Mouse (Mus musculus): Measurements from ENCODE around the gene Zbtb4. TPM values are rescaled to one million over a fixed set of nuclear protein-coding genes. Genes with fewer than 3 reads are reported as not detected.
A peak's percentile ranks its signal among the peaks of the same experiment; 100 is the strongest.

Zbtb4 gene
- polyA plus RNA-seq, 1 experiment from 2014 or later: 1.7 TPM

DNA sequence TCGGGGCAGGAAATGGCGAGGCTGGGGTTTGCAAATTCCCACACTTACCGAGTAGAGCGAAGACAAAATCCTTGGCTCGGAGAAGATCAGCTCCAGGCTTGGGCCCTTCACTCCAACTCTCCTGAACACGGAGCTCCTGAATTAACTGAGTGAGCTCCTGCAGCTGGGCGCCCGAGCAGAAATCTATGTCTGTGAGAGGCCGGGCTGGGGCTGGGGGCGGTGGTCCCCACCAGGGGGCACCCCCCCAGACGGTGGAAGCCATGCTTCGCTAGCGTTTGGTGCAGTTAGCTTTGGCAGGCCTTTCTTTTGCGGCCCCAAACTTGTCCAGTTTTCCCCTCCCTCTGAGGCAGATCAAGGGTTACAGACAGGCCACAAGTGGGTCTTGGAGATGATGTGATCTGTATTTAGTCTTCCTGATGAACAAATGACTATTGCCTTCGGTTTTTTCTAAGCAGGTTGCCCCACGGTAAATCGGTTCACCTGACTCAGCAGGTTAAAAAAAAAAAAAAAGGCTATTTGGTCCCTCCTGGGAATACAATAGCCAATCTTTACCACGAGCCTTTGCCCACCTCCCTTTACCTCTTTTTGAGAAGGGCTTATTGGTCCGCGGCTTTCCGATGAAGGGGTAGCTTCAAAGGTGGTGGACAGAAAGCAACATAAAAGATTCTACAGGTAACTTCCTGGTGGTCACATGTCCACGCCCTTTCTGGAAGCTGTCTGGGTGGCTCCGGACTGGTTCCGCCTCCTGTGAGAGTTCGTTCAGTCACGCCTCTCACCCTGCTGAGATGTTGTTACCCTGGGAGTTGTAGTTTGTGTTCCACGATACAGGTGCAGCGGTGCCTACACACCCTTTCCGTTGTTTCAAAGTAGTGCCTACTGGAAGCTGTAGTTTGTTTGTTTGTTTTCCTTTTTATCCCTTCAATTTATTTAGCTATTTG, 39.5 kb downstream of the Zbtb4 start, which contains the start of gene Tmem102:
Gene Tmem102 (minus strand): TSS at position 653 of the 938 bp plus-strand sequence.
- Histone ChIP-seq H3K9me3 (ENCODE audit: control insufficient read depth, low read length) (no peaks in the 10 kb centered on the region), H3K27ac (ENCODE audit: low read depth, low read length) (no peak within 1 kb of the TSS), H3K4me2 (replicated peaks; ENCODE audit: low read depth, low read length) (peak within 1 kb of the TSS; percentile 22), H3K27me3 (ENCODE audit: control insufficient read depth, insufficient read depth, low read length) (peaks cover 51% of the 10 kb centered on the region), H3K4me3 (ENCODE audit: low read depth, low read length) (0 out of 2 replicates have a peak within 1 kb of the TSS, but pooled peaks have one; percentile 11), H3K4me1 (replicated peaks; ENCODE audit: control insufficient read depth, insufficient read depth, low read length) (peaks cover 13% of the 10 kb centered on the region), H3K9ac (ENCODE audit: low read depth, low read length) (no peak within 1 kb of the TSS), H3K36me3 (ENCODE audit: control insufficient read depth, insufficient read depth, low read length) (no peaks in the 10 kb centered on the region)
- DNase-seq (ENCODE audit: low spot score) (peak; percentile 22), ATAC-seq (ENCODE audit: low FRiP score) (no peak)
- WGBS: 5% methylated on average over 29 of the region's 29 CpGs

DNA sequence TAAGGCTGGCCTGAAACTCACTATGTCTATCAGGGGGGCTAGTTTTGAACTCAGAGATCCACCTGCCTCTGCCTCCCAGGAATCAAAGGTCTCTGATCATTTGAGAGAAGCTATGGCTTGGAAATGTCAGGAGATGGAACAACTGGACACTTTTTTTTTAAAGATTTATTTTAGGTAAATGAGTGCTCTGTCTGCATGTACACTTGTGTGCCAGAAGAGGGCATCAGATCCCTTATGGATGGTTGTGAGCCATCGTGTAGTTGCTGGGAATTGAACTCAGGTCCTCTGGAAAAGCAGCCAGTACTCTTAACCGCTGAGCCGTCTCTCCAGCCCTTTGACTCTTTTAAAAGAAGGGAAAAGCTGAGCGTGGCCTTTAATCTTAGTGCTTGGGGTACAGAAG, 40.7 kb downstream of the Zbtb4 start:
- no peak overlapping the region for H3K27ac ChIP-seq (ENCODE audit: low read depth, low read length)
- H3K4me2 ChIP-seq (replicated peaks; ENCODE audit: low read depth, low read length): no peak overlapping the region
- H3K9ac ChIP-seq (ENCODE audit: low read depth, low read length): no peak overlapping the region
- no peaks in the 10 kb centered on the region for H3K9me3 ChIP-seq (ENCODE audit: control insufficient read depth, low read length)
- peaks cover 11% of the 10 kb centered on the region for H3K4me1 ChIP-seq (replicated peaks; ENCODE audit: control insufficient read depth, insufficient read depth, low read length)
- 83% methylated on average over 4 of the region's 4 CpGs for WGBS
- H3K4me3 ChIP-seq (ENCODE audit: low read depth, low read length): no peak overlapping the region
- H3K36me3 ChIP-seq (ENCODE audit: control insufficient read depth, insufficient read depth, low read length): no peaks in the 10 kb centered on the region
- no peak for DNase-seq (ENCODE audit: low spot score)
- no peak for ATAC-seq (ENCODE audit: low FRiP score)
- peaks cover 48% of the 10 kb centered on the region for H3K27me3 ChIP-seq (ENCODE audit: control insufficient read depth, insufficient read depth, low read length)

DNA sequence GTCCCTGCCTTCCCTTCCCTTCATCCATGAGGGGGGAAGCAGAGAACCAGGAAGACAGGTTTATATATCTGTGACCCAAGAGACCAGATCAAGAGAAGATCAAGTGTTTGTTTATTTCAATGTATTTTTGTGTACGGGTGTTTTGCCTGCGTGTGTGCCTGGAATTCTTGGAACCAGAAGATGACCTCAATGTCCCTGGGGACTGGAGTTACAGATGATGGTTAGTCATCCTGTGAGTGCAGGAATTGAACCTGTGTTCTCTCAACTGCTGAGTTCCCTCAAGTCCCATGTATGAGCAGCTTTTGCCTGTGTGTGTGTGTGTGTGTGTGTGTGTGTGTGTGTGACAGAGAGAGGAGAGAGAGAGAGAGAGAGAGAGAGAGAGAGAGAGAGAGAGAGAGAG, 41.9 kb downstream of the Zbtb4 start:
- Histone ChIP-seq H3K36me3 (ENCODE audit: control insufficient read depth, insufficient read depth, low read length) (no peaks in the 10 kb centered on the region), H3K4me3 (ENCODE audit: low read depth, low read length) (no peak overlapping the region), H3K4me1 (replicated peaks; ENCODE audit: control insufficient read depth, insufficient read depth, low read length) (peaks cover 9% of the 10 kb centered on the region), H3K4me2 (replicated peaks; ENCODE audit: low read depth, low read length) (no peak overlapping the region), H3K9ac (ENCODE audit: low read depth, low read length) (no peak overlapping the region), H3K27me3 (ENCODE audit: control insufficient read depth, insufficient read depth, low read length) (peaks cover 36% of the 10 kb centered on the region), H3K27ac (ENCODE audit: low read depth, low read length) (no peak overlapping the region), H3K9me3 (ENCODE audit: control insufficient read depth, low read length) (no peaks in the 10 kb centered on the region)
- ATAC-seq (ENCODE audit: low FRiP score) (no peak), DNase-seq (ENCODE audit: low spot score) (no peak)
- 81% methylated on average over 2 of the region's 2 CpGs for WGBS

DNA sequence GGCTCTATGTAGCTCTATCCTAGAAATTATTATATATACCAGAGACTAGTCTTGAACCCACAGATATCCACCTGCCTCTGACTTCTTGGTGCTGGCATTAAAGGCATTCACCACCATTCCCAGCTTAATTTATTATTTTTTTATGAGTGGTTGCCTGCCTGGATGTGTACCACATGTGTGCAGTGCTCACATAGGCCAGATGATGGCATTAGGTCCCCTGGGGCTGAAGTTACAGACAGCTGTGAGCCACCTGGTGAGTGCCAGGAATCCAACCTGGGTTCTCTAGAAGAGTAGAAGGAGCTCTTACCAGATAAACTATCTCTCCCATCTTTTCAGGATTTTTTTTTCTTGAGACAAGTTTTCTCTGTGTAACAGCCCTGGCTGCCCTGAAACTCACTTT, 44.6 kb downstream of the Zbtb4 start:
- Histone ChIP-seq H3K27me3 (ENCODE audit: control insufficient read depth, insufficient read depth, low read length) (peaks cover 11% of the 10 kb centered on the region), H3K27ac (ENCODE audit: low read depth, low read length) (no peak overlapping the region), H3K9ac (ENCODE audit: low read depth, low read length) (no peak overlapping the region), H3K36me3 (ENCODE audit: control insufficient read depth, insufficient read depth, low read length) (no peaks in the 10 kb centered on the region), H3K9me3 (ENCODE audit: control insufficient read depth, low read length) (no peaks in the 10 kb centered on the region), H3K4me2 (replicated peaks; ENCODE audit: low read depth, low read length) (no peak overlapping the region), H3K4me1 (replicated peaks; ENCODE audit: control insufficient read depth, insufficient read depth, low read length) (no peaks in the 10 kb centered on the region), H3K4me3 (ENCODE audit: low read depth, low read length) (no peak overlapping the region)
- DNase-seq (ENCODE audit: low spot score): no peak
- ATAC-seq (ENCODE audit: low FRiP score): no peak

DNA sequence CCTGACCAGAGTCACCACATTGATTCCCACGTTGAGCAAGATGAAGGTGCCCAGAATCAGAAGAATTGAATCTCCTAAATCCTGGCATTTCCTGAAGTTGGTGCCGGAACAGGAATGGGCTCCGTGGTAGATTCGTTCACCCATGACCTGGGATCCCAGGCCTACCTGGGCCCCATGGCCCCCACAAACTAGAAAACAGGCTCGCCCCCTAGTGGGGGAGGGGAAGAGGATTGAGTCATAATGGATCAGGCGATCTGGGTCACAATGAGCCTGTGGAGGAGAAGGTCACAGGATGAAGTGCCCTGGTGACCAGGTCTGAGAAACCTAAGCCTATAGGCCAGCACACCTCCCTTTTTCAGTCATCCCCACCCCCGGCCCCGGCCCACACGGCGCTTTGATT, 49.4 kb downstream of the Zbtb4 start, which contains the start of gene Gm39566:
Gene Gm39566 (minus strand): TSS at position 144 of the 400 bp plus-strand sequence.
- Histone ChIP-seq H3K4me1 (replicated peaks; ENCODE audit: control insufficient read depth, insufficient read depth, low read length) (no peaks in the 10 kb centered on the region), H3K4me2 (replicated peaks; ENCODE audit: low read depth, low read length) (no peak within 1 kb of the TSS), H3K27me3 (ENCODE audit: control insufficient read depth, insufficient read depth, low read length) (no peaks in the 10 kb centered on the region), H3K4me3 (ENCODE audit: low read depth, low read length) (no peak within 1 kb of the TSS), H3K9me3 (ENCODE audit: control insufficient read depth, low read length) (no peaks in the 10 kb centered on the region), H3K36me3 (ENCODE audit: control insufficient read depth, insufficient read depth, low read length) (no peaks in the 10 kb centered on the region), H3K27ac (ENCODE audit: low read depth, low read length) (no peak within 1 kb of the TSS), H3K9ac (ENCODE audit: low read depth, low read length) (no peak within 1 kb of the TSS)
- ATAC-seq (ENCODE audit: low FRiP score): no peak
- 69% methylated on average over 10 of the region's 10 CpGs for WGBS
- no peak for DNase-seq (ENCODE audit: low spot score)

DNA sequence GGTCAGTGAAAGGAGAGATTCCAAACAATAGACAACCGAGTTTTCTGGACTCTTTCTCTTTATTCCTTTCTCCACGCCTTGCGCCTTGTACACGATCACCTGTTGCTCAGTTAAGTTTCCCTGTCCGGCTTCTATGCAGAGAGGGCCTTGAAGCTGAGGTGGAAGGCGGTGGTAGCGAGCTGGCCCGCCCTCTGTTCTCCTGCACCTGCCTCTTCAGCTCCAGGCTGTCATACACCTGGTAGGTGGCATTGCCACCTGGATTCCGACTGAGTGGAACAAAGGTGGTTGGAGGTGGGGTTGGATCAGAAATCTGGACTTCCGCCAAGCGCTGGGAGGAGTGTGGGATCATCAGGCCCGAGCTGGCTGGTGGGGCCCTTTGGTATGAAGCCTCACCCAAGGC, 50.8 kb downstream of the Zbtb4 start:
- Histone ChIP-seq H3K9me3 (ENCODE audit: control insufficient read depth, low read length) (no peaks in the 10 kb centered on the region), H3K4me2 (replicated peaks; ENCODE audit: low read depth, low read length) (no peak overlapping the region), H3K27me3 (ENCODE audit: control insufficient read depth, insufficient read depth, low read length) (no peaks in the 10 kb centered on the region), H3K4me3 (ENCODE audit: low read depth, low read length) (no peak overlapping the region), H3K36me3 (ENCODE audit: control insufficient read depth, insufficient read depth, low read length) (no peaks in the 10 kb centered on the region), H3K4me1 (replicated peaks; ENCODE audit: control insufficient read depth, insufficient read depth, low read length) (no peaks in the 10 kb centered on the region), H3K9ac (ENCODE audit: low read depth, low read length) (no peak overlapping the region), H3K27ac (ENCODE audit: low read depth, low read length) (no peak overlapping the region)
- DNase-seq (ENCODE audit: low spot score): no peak
- WGBS: 96% methylated on average over 12 of the region's 12 CpGs
- ATAC-seq (ENCODE audit: low FRiP score): no peak

DNA sequence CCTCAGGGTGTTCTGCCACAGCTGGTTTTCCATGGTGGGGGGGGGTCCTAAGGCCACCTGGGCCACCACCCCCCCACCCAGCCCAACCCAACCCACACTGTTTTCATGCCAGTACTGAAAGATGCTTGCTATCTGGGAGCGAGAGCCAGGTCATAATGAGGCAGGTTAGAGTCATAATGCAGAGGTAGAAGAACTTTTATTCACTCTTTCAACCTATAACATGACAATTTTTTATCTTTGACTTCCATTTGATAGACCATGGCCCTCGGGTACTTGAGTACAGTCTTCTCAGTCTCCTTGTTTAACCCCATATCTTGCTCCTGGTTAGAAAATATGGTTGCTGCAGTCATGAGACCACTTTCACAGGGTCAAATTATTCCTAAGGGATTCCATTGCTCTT, 52.7 kb downstream of the Zbtb4 start, which contains the start of gene Spem2:
Gene Spem2 (minus strand): TSS at position 101 of the 400 bp plus-strand sequence.
- H3K4me2 ChIP-seq (replicated peaks; ENCODE audit: low read depth, low read length): no peak within 1 kb of the TSS
- no peaks in the 10 kb centered on the region; the same call in 1 of the 2 replicates for H3K4me1 ChIP-seq (replicated peaks; ENCODE audit: control insufficient read depth, insufficient read depth, low read length)
- DNase-seq (ENCODE audit: low spot score) (no peak), ATAC-seq (ENCODE audit: low FRiP score) (no peak)
- no peaks in the 10 kb centered on the region for H3K36me3 ChIP-seq (ENCODE audit: control insufficient read depth, insufficient read depth, low read length)
- H3K4me3 ChIP-seq (ENCODE audit: low read depth, low read length): no peak within 1 kb of the TSS
- no peak within 1 kb of the TSS for H3K27ac ChIP-seq (ENCODE audit: low read depth, low read length)
- H3K9ac ChIP-seq (ENCODE audit: low read depth, low read length): no peak within 1 kb of the TSS
- H3K27me3 ChIP-seq (ENCODE audit: control insufficient read depth, insufficient read depth, low read length): no peaks in the 10 kb centered on the region
- WGBS: 82% methylated on average over 2 of the region's 2 CpGs
- H3K9me3 ChIP-seq (ENCODE audit: control insufficient read depth, low read length): no peaks in the 10 kb centered on the region

DNA sequence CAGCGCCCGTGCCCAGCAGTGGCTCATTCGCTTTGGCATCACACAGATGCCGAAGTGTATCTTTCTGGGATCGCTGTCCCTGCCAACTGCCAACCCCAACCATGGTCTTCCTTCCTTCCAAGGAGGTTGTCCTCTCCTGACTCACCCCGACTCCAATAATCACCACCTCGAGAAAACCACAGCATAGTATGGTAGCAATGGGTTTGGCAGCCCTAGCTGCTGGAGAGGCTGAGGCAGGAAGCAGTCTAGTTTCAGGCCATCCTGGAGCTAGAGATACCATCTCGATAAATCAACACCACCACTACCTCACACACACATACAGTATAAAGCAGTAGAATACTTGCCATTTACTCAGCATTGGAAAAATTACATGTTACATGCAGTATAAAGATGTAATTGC, 53.2 kb downstream of the Zbtb4 start:
- no peak for DNase-seq (ENCODE audit: low spot score)
- Histone ChIP-seq H3K4me1 (replicated peaks; ENCODE audit: control insufficient read depth, insufficient read depth, low read length) (no peaks in the 10 kb centered on the region; the same call in 1 of the 2 replicates), H3K9ac (ENCODE audit: low read depth, low read length) (no peak overlapping the region), H3K27me3 (ENCODE audit: control insufficient read depth, insufficient read depth, low read length) (no peaks in the 10 kb centered on the region), H3K9me3 (ENCODE audit: control insufficient read depth, low read length) (no peaks in the 10 kb centered on the region), H3K27ac (ENCODE audit: low read depth, low read length) (no peak overlapping the region), H3K4me2 (replicated peaks; ENCODE audit: low read depth, low read length) (no peak overlapping the region), H3K4me3 (ENCODE audit: low read depth, low read length) (no peak overlapping the region), H3K36me3 (ENCODE audit: control insufficient read depth, insufficient read depth, low read length) (no peaks in the 10 kb centered on the region)
- ATAC-seq (ENCODE audit: low FRiP score): no peak
- 93% methylated on average over 8 of the region's 8 CpGs for WGBS

DNA sequence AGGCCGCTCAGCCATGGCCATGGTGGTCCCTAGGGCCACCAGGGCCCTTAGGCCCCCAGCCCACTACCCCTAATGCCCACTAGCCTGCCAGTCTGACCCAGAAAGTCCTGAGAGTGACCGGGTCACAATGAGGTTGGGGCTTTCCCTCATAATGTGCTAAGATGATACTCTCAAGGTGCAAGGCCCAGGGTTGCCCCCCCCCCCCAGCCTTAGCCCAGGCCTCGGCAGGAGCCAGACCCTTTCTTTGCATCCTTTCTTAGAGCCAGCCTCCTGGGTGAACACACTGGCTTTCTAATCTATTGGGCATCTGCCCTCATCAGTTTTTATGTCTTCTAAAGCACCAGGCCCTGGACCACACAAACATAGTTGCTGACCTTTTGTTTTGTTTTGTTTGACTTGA, 56.4 kb downstream of the Zbtb4 start, which contains the start of gene Spem1:
Gene Spem1 (minus strand): TSS at position 101 of the 400 bp plus-strand sequence.
- 76% methylated on average over 3 of the region's 3 CpGs for WGBS
- Histone ChIP-seq H3K9ac (ENCODE audit: low read depth, low read length) (no peak within 1 kb of the TSS), H3K27ac (ENCODE audit: low read depth, low read length) (no peak within 1 kb of the TSS)

More for the DNA sequence above, 56.4 kb downstream of the Zbtb4 start, which contains the start of gene Spem1:
- ATAC-seq (ENCODE audit: low FRiP score) (no peak), DNase-seq (ENCODE audit: low spot score) (no peak)
- H3K4me1 ChIP-seq (replicated peaks; ENCODE audit: control insufficient read depth, insufficient read depth, low read length): no peaks in the 10 kb centered on the region; the same call in 1 of the 2 replicates
- no peaks in the 10 kb centered on the region for H3K27me3 ChIP-seq (ENCODE audit: control insufficient read depth, insufficient read depth, low read length)
- peaks cover 9% of the 10 kb centered on the region for H3K36me3 ChIP-seq (ENCODE audit: control insufficient read depth, insufficient read depth, low read length)
- no peak within 1 kb of the TSS for H3K4me2 ChIP-seq (replicated peaks; ENCODE audit: low read depth, low read length)
- H3K9me3 ChIP-seq (ENCODE audit: control insufficient read depth, low read length): no peaks in the 10 kb centered on the region
- H3K4me3 ChIP-seq (ENCODE audit: low read depth, low read length): no peak within 1 kb of the TSS

Measured in hindbrain, embryonic 11.5 days (tissue).